Mouse (Mus musculus): ENCODE data around the gene Slc38a4.

Slc38a4 gene

DNA sequence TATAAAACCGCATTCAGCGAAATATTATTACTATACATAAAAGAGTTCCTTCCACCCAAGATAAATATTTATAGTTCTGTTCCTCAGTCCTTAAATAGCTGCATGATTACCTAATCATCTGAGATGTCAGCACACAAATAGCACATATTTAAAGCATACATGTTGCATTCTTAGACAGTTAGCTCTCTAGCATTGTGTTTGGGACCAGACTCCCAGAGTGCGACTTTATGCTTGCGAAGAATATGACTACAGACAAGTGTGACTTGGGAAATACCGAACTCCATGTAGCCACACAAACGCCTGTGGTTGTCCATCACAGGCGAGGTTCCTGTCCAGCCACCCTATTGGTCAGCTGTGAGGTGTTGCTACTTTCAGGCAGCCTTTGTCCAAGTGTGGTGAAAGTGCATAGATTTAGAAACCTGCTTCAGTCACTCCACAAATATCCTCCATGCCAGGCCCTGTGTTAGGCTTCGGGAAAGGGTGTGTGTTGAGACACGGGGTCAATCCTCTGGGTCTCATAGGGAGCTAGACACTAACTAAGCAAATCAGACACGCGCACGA, 40.6 kb downstream of the Slc38a4 start:
- no peak for DNase-seq (ENCODE audit: low spot score)

DNA sequence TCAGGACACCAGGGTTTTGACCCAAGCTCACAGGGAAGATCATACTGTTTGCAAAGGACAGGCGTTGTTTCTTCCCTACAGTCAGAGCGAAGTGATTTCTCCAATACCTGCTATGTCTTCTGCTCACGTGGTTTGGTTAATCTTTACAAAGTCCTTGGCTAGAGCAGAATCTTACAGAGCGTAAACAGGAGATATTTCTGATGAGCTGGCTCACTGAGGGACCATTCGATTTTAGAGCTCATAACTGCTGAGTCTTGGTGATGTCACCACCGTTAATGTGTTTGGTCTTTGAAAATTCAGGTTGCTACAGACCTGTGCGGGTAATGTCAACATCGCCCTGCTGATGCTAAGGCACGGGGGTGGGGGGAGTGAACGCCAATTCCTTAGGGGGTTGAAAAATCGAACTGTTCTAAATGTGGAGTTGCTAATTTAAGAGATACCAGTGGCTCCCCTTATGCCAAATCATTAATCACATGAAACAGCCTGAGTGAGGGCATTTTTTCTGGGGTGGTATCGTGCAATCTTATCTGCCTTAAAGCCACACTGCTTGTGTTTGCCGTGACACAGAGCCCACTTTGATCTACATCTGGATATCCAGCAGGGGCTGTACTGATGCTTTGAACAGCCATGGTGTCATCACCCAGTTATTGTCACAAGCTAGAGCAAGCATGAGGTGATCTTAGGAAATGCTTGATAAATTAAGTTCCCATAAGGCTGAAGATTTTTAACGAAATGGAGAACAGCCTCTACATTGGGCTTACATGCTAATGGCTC, 44.0 kb downstream of the Slc38a4 start:
- DNase-seq (ENCODE audit: low spot score), result no peak

DNA sequence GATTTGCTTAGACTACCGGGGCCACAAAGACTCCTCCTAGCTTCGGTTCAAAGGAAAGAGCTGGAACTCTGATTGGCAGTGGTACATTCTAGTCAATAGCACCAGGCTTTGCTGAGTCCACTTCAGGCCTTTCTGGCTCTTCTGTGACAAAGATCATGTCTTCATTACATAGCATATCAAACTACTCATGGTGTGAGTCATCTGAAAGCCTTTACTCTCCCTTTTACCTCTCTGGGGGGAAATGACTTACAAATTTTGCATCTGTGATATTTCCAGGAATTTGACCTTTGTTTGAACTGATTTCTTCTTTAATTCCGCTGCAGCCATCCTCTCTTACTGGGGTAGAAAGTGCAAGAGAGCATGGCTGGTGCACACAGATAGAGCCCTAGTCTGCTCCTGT, 46.5 kb downstream of the Slc38a4 start:
- DNase-seq (ENCODE audit: low spot score), result no peak

- no peak for DNase-seq (ENCODE audit: low spot score)
These were observed 50.0 kb downstream of the Slc38a4 start for GRCm38 (mm10) chr15:97005631-97006234.

- DNase-seq (ENCODE audit: low spot score), result no peak
These were observed 51.3 kb downstream of the Slc38a4 start for GRCm38 (mm10) chr15:97004525-97004867.

GRCm38 (mm10) chr15:97003851-97004524, 51.8 kb downstream of the Slc38a4 start:
- DNase-seq (ENCODE audit: low spot score), result no peak

- no peak for DNase-seq (ENCODE audit: low spot score)
These were observed 52.6 kb downstream of the Slc38a4 start for GRCm38 (mm10) chr15:97003186-97003585.

GRCm38 (mm10) chr15:97002752-97003151, 53.0 kb downstream of the Slc38a4 start:
- no peak for DNase-seq (ENCODE audit: low spot score)

DNA sequence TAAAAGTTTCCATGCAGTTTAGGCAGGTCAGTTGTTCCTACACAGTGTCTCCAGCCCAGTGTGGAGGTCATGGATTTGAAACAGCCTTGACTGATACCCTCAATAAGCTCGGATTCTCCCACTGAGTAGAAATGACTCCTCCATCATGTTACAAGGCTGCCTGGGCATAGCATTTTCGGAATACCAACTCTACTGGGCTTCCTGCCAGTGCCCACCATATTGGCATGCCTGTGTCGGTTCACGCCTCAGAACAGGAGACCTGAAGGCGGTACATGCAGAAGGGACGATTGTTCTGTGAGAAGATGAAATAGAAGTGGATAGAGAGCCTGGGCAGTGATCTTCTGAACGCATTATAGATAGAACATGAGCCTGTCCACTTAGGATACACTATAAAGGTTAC, 53.9 kb downstream of the Slc38a4 start:
- DNase-seq (ENCODE audit: low spot score), result no peak

DNA sequence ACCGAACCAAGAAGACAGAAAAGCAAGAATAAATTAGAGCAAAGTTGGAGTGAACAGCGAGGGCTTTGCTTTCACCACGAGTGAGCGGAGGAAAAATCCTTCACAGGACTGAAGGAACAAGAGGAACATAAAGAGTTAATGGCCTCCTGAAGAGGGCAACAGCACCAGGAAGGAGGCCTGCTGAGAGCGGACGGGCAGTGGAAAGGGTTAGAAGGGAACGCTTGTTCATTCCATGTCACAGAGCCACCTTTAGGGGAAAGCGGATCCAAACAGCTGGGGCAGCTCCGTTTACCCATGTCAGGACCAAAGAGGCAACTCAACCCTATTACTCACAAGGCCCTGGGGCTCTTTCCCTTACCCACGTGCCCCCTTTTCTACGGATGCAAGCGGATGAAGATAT, 54.3 kb downstream of the Slc38a4 start:
- DNase-seq (ENCODE audit: low spot score), result no peak

- no peak for DNase-seq (ENCODE audit: low spot score)
These were observed 55.2 kb downstream of the Slc38a4 start for GRCm38 (mm10) chr15:97000319-97001251.

DNA sequence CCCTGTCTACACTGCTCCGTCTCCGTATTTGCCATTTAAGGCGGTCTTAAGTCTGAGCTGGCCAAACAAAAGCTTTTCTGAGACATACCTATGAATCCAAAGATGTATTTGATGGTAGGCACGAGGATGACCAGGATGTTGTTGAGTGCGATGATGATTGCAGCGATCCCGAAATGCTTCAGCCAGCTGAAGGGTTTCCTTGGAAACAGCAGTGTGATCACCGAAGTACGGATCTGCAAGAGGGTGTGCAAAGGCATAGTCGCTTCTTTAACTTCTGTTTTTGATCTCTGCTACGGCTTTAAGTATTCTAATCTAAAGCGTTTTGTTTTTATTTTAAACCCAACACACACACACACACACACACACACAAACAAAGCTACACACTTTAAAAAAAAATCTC, 56.4 kb downstream of the Slc38a4 start:
- DNase-seq (ENCODE audit: low spot score), result no peak

- DNase-seq (ENCODE audit: low spot score), result no peak
These were observed 70.1 kb downstream of the Slc38a4 start for GRCm38 (mm10) chr15:96985618-96986017.

- no peak for DNase-seq (ENCODE audit: low spot score)
These were observed 72.0 kb downstream of the Slc38a4 start for GRCm38 (mm10) chr15:96983581-96984330.

- DNase-seq (ENCODE audit: low spot score), result no peak
These were observed 80.6 kb downstream of the Slc38a4 start for GRCm38 (mm10) chr15:96975125-96975524.

- no peak for DNase-seq (ENCODE audit: low spot score)
These were observed 81.6 kb downstream of the Slc38a4 start for GRCm38 (mm10) chr15:96974131-96974530.

DNA sequence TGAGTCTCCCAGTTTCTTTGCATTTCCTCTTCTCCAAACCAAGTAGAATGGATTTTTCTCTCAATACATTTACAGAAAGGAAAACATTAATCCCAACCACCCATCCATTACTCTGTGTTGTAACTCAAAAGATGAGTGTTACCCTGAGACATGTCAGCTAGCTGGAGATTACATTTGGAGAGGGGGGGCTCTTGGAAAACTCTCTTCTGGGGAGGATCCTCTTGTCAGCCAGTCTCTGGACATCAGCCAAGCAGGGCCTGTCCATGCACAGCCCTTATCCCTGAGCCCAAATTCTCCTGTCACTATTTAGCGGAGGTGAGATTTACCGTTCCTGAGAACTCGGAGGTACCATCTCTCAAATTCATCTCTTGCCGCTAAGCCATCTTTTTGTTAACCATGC, 82.4 kb downstream of the Slc38a4 start:
- DNase-seq (ENCODE audit: low spot score), result no peak

GRCm38 (mm10) chr15:96972706-96973274, 83.0 kb downstream of the Slc38a4 start:
- DNase-seq (ENCODE audit: low spot score), result no peak

DNA sequence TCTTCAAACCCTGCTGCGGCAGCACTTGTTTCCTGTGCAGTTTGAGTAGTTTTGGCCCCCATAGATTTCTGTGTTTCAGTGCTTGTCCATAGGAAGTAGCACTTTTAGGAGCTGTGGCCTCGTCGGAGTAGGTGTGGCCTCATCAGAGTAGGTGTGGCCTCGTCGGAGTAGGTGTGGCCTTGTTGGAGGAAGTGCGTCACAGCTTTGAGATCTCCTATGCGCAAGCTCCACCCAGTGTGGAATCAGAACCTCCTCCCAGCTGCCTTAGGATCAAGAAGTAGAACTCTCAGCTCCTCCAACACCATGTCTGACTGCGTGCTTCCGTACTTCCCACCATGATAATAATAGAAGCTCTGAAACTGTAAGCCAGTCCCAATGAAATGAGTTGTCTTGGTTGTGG, 83.8 kb downstream of the Slc38a4 start:
- no peak for DNase-seq (ENCODE audit: low spot score)

DNA sequence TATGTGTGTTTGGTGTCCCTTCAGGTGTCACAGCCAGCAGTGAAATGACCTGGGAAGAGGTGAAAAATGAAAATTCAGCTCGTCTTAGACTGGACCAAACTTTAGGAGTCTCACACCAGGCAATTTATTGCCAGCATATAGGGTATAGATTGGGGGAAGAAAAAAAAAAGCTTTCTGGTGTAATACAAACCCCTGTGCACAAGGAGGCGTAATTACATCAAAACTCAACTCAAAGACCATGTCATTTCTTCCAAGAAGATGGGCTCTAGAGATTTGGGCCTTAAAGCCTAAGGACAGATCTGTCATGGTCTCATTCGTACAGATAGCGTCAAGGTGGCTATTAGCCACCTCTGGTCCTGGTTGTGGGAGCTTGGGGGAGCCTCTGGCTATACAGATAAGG, 86.0 kb downstream of the Slc38a4 start:
- DNase-seq (ENCODE audit: low spot score), result no peak

DNA sequence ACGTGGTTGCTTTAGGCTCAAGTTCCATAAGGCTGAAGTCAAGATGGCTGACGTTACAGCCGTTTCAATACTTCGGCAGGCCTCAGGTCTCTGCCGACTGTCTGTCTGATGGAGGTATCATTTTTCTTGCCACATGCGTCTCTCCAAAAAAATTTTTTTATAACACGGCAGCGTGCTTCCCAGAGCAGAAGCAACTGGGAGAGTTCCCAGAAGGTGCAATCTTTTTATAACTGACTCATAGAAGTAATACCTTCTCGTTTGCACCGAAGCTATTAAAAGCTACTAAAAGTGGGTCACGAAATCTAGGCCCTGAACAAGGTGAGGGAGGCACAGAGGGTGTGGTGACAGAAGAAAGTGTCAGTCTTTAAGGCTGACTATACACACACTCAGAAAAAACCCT, 87.0 kb downstream of the Slc38a4 start:
- no peak for DNase-seq (ENCODE audit: low spot score)
